Mouse (Mus musculus): ENCODE measurements around the gene Slc35f3.

DNA sequence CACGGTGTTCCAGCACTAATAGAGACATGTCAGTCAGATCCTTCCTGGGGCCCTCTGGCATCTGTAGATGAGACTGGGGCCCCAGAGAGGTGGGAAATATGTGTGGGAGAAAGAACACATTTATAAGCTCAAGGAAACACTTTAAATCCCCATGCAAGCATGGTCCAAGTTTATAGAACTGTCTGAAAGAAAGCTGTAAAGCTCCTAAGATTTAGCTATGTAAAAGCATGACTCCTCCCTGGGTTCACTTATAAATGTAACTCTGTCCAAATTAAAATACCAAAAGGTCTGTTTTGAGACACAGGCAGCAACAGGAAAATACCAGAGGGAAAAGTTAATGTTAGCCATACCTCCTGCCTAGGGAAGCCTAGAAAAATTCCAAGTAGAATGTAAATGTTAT is 42.8 kb downstream of the Slc35f3 start:
- TF ChIP-seq CTCF (IDR thresholded peaks at IDR 0.05; ENCODE audit: low read depth) (no peak), EP300 (optimal IDR thresholded peaks at IDR 0.05) (no peak)
